Mouse (Mus musculus) MEL (cell line): ENCODE measurements at regions not wholly inside any gene's neighbourhood (a gene's known extent, or its start where the extent isn't known, plus 50 kb on each side); places are given as distances from the start of the nearest gene placed in this dataset.

Experiments used
- DNase-seq: peaks from one replicate; pipeline ENCODE4 v3.0.0; 2011; ENCODE audit warnings: low read depth, low spot score
- H3K27ac ChIP-seq: 2 replicates; pipeline ENCODE4 v1.5.1; 2012; ENCODE audit warnings: low read depth, mild to moderate bottlenecking, control low read depth, low read length, moderate library complexity; ENCODE audit not compliant: control insufficient read depth
- H3K27me3 ChIP-seq, 2 experiments: fragments of 150-350 bp in 1 of 2; sonication (generic) in 1 of 2; 2 replicates each; pipeline ENCODE4 v1.6.1; 2012; ENCODE audit warnings: low read length in 2 of 2, mild to moderate bottlenecking in 2 of 2, improper control_type of control experiment in 1 of 2, moderate library complexity in 1 of 2; ENCODE audit not compliant: insufficient read depth in 2 of 2, control insufficient read depth in 1 of 2
- H3K36me3 ChIP-seq, 2 experiments: 2 replicates each; pipeline ENCODE4 v1.6.1; 2012 to 2014; ENCODE audit warnings: low read length in 2 of 2, improper control_type of control experiment in 1 of 2, inconsistent platforms in 1 of 2, mild to moderate bottlenecking in 1 of 2; ENCODE audit not compliant: insufficient read depth in 2 of 2, control insufficient read depth in 1 of 2
- H3K4me1 ChIP-seq, 2 experiments: fragments of 150-350 bp in 1 of 2; sonication (generic) in 1 of 2; 2 replicates each; pipeline ENCODE4 v1.6.1; 2012; ENCODE audit warnings: low read length in 2 of 2, improper control_type of control experiment in 1 of 2, mild to moderate bottlenecking in 1 of 2; ENCODE audit not compliant: insufficient read depth in 2 of 2, control insufficient read depth in 1 of 2
- H3K4me3 ChIP-seq, 2 experiments: fragments of 150-350 bp in 1 of 2; sonication (generic) in 1 of 2; 2 replicates each; pipeline ENCODE4 v1.5.1; 2012; ENCODE audit warnings: low read depth in 2 of 2, low read length in 2 of 2, mild to moderate bottlenecking in 2 of 2, moderate library complexity in 2 of 2, control low read depth in 1 of 2, improper control_type of control experiment in 1 of 2; ENCODE audit not compliant: control insufficient read depth in 1 of 2, insufficient read depth in 1 of 2
- H3K79me2 ChIP-seq: 2 replicates; pipeline ENCODE4 v1.6.1; 2012; ENCODE audit warnings: mild to moderate bottlenecking, low read length, moderate library complexity; ENCODE audit not compliant: control insufficient read depth, poor library complexity, insufficient read depth
- H3K9ac ChIP-seq: 2 replicates; pipeline ENCODE4 v1.6.1; 2012; ENCODE audit warnings: low read depth, mild to moderate bottlenecking, control low read depth, low read length, moderate library complexity; ENCODE audit not compliant: control insufficient read depth, poor library complexity, severe bottlenecking
- H3K9me3 ChIP-seq: fragments of 150-350 bp; sonication (generic); replicated peaks from 2 replicates; pipeline ENCODE4 v1.6.1; 2012; ENCODE audit warnings: mild to moderate bottlenecking, low read length, improper control_type of control experiment, moderate library complexity; ENCODE audit not compliant: insufficient read depth
- CHD2 ChIP-seq: IDR thresholded peaks from 2 replicates; pipeline ENCODE4 v1.6.1; 2011; ENCODE audit warnings: low read length, improper control_type of control experiment
- E2F4 ChIP-seq: IDR thresholded peaks from 2 replicates; pipeline ENCODE4 v1.6.1; 2011; ENCODE audit warnings: low read depth, low read length, improper control_type of control experiment, borderline replicate concordance
- ELF1 ChIP-seq: IDR thresholded peaks from 2 replicates; pipeline ENCODE4 v1.6.1; 2014; ENCODE audit warnings: low read depth, mild to moderate bottlenecking, inconsistent platforms, low read length, improper control_type of control experiment, moderate library complexity
- EP300 ChIP-seq, 2 experiments: IDR thresholded peaks; 2 replicates each; pipeline ENCODE4 v1.6.1; 2011; ENCODE audit warnings: improper control_type of control experiment in 2 of 2, low read length in 2 of 2, low read depth in 1 of 2, mild to moderate bottlenecking in 1 of 2
- ETS1 ChIP-seq: IDR thresholded peaks from 2 replicates; pipeline ENCODE4 v1.6.1; 2012; ENCODE audit warnings: low read depth, mild to moderate bottlenecking, inconsistent platforms, low read length, improper control_type of control experiment, moderate library complexity
- GATA1 ChIP-seq: IDR thresholded peaks from 2 replicates; pipeline ENCODE4 v1.6.1; 2011; ENCODE audit warnings: low read depth, low read length, improper control_type of control experiment
- JUND ChIP-seq: IDR thresholded peaks from 2 replicates; pipeline ENCODE4 v1.6.1; 2011; ENCODE audit warnings: low read depth, mild to moderate bottlenecking, improper control_type of control experiment, low read length
- MAFK ChIP-seq: IDR thresholded peaks from 2 replicates; pipeline ENCODE4 v1.6.1; 2011; ENCODE audit warnings: low read depth, mild to moderate bottlenecking, low read length, improper control_type of control experiment, borderline replicate concordance
- MAX ChIP-seq: IDR thresholded peaks from 2 replicates; pipeline ENCODE4 v1.6.1; 2011; ENCODE audit warnings: low read length, improper control_type of control experiment
- MAZ ChIP-seq: IDR thresholded peaks from 2 replicates; pipeline ENCODE4 v1.6.1; 2012; ENCODE audit warnings: low read depth, mild to moderate bottlenecking, inconsistent platforms, low read length, improper control_type of control experiment
- MYB ChIP-seq: IDR thresholded peaks from 2 replicates; pipeline ENCODE4 v1.6.1; 2011; ENCODE audit warnings: mild to moderate bottlenecking, low read depth, low read length, improper control_type of control experiment
- NELFE ChIP-seq: IDR thresholded peaks from 2 replicates; pipeline ENCODE4 v1.6.1; 2011; ENCODE audit warnings: low read depth, low read length, improper control_type of control experiment
- RAD21 ChIP-seq: IDR thresholded peaks from 2 replicates; pipeline ENCODE4 v1.6.1; 2011; ENCODE audit warnings: mild to moderate bottlenecking, low read depth, low read length, improper control_type of control experiment
- SIN3A ChIP-seq: IDR thresholded peaks from 2 replicates; pipeline ENCODE4 v1.6.1; 2012; ENCODE audit warnings: low read length, improper control_type of control experiment, inconsistent platforms
- SMC3 ChIP-seq: IDR thresholded peaks from 2 replicates; pipeline ENCODE4 v1.6.1; 2011; ENCODE audit warnings: low read depth, low read length, improper control_type of control experiment
- TAL1 ChIP-seq: IDR thresholded peaks from 2 replicates; pipeline ENCODE4 v1.6.1; 2012; ENCODE audit warnings: mild to moderate bottlenecking, inconsistent platforms, low read length, moderate library complexity, mixed read lengths
- USF1 ChIP-seq: IDR thresholded peaks from 2 replicates; pipeline ENCODE4 v1.6.1; 2014; ENCODE audit warnings: low read depth, mild to moderate bottlenecking, inconsistent platforms, low read length, improper control_type of control experiment, moderate library complexity
- USF2 ChIP-seq, 2 experiments: IDR thresholded peaks; 2 replicates each; pipeline ENCODE4 v1.6.1; 2011 to 2012; ENCODE audit warnings: improper control_type of control experiment in 2 of 2, low read length in 2 of 2, borderline replicate concordance in 1 of 2, inconsistent platforms in 1 of 2, low read depth in 1 of 2, mild to moderate bottlenecking in 1 of 2; ENCODE audit not compliant: insufficient read depth in 1 of 2
- ZMIZ1 ChIP-seq: IDR thresholded peaks from 2 replicates; pipeline ENCODE4 v1.6.1; 2012; ENCODE audit warnings: low read depth, mild to moderate bottlenecking, inconsistent platforms, low read length, improper control_type of control experiment, moderate library complexity
- ZNF384 ChIP-seq: IDR thresholded peaks from 2 replicates; pipeline ENCODE4 v1.6.1; 2012; ENCODE audit warnings: low read depth, mild to moderate bottlenecking, inconsistent platforms, low read length, improper control_type of control experiment

- Histone ChIP-seq H3K4me3 (no peak overlapping the region), H3K27ac (no peak overlapping the region), H3K27me3 (no peaks in the 10 kb centered on the region), H3K9me3 (no peaks in the 10 kb centered on the region), H3K4me1 (peaks cover 3 to 9% of the 10 kb centered on the region in 2 experiments; a peak in 2 of 4 replicates), H3K9ac (no peak overlapping the region), H3K79me2 (no peaks in the 10 kb centered on the region), H3K36me3 (no peaks in the 10 kb centered on the region)
- DNase-seq: no peak
- TF ChIP-seq SMC3: 0 out of 2 replicates have a peak, but pooled peaks have one; percentile 8
- no peak for TF ChIP-seq E2F4
- no peak for TF ChIP-seq SIN3A
- TF ChIP-seq MAFK: no peak
- TF ChIP-seq MYB: no peak
These were observed 270.2 kb downstream of the Igsf11 start for GRCm38 (mm10) chr16:39162684-39163083.

- TF ChIP-seq GATA1: no peak
- TF ChIP-seq TAL1: no peak
- TF ChIP-seq ZNF384: no peak
- TF ChIP-seq CHD2: no peak
- TF ChIP-seq JUND: no peak
- no peak for TF ChIP-seq ELF1
- TF ChIP-seq NELFE: no peak
- TF ChIP-seq EP300 (IDR thresholded peaks at IDR 0.05; ENCODE audit: low read depth in 1 of 2, low read length in 2 of 2): no peak
- TF ChIP-seq USF2 (IDR thresholded peaks at IDR 0.05; ENCODE audit: borderline replicate concordance in 1 of 2, insufficient read depth in 1 of 2, low read depth in 1 of 2, low read length in 2 of 2): no peak
- TF ChIP-seq USF1: no peak
- TF ChIP-seq ZMIZ1: no peak
- TF ChIP-seq RAD21: no peak
- TF ChIP-seq MAZ: no peak
- no peak for TF ChIP-seq ETS1
- TF ChIP-seq MAX: no peak
- DNase-seq: no peak
- Histone ChIP-seq H3K27ac (no peak overlapping the region), H3K9ac (no peak overlapping the region), H3K4me1 (no peaks in the 10 kb centered on the region), H3K4me3 (no peak overlapping the region), H3K79me2 (no peaks in the 10 kb centered on the region), H3K36me3 (no peaks in the 10 kb centered on the region), H3K27me3 (no peaks in the 10 kb centered on the region), H3K9me3 (no peaks in the 10 kb centered on the region)
These were observed 299.4 kb downstream of the Igsf11 start for GRCm38 (mm10) chr16:39191861-39192260.
